Comparison of ENCODE assay signal across 27 mouse cellular contexts in the genomic region with DNA sequence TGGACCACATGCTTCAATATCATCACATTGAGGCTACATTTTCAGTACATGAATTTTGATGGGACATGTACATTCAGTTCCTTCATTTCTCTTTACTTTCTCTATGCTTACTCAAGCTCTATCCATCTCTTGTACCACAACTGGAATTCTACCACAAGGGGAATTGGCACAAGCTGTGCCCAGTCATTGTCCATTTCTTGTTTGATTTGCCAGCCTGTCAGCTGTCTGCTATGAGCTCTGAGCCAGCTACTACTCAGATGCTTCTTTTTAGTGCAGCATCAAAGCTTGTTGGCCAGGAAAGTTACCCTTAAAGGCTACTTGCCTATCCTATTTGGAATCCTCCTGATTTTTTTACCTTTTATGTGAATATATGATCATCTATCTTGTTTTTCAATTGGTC.
"Had no signal": no experiment of that assay in that cellular context is flagged by ENCODE, and none has a peak within 500 bp of the region (broad histone marks: within the 10 kb centered on the region; RNA-seq: fewer than 3 reads in every experiment).

No protein-coding gene starts in this region.

- H3K4me3 ChIP-seq: embryonic facial prominence, embryonic 10.5 days; embryonic facial prominence, embryonic 12.5 days; embryonic facial prominence, embryonic 13.5 days; embryonic facial prominence, embryonic 15.5 days; erythroblast, embryonic 14.5 days; forebrain, embryonic 12.5 days; forebrain, embryonic 13.5 days; gastrocnemius, adult 2 months; heart, adult 2 months had no signal

- ATAC-seq: forebrain, embryonic 13.5 days; forebrain, embryonic 14.5 days; forebrain, embryonic 16.5 days; forebrain, postnatal 0 days had no signal

- H3K4me1 ChIP-seq: embryonic facial prominence, embryonic 10.5 days; embryonic facial prominence, embryonic 12.5 days; embryonic facial prominence, embryonic 13.5 days; embryonic facial prominence, embryonic 15.5 days had no signal

- H3K27ac ChIP-seq: embryonic facial prominence, embryonic 10.5 days; embryonic facial prominence, embryonic 12.5 days; embryonic facial prominence, embryonic 13.5 days; embryonic facial prominence, embryonic 15.5 days; forebrain, embryonic 12.5 days; gastrocnemius, adult 2 months; heart, adult 2 months had no signal

- DNase-seq: cerebellum, adult 2 months; cerebellum, adult 8-10 months; cerebellum, adult 9-10 months; cerebellum, adult 9-11 months; cerebellum, postnatal 10 days; cerebellum, postnatal 14 days; cerebellum, postnatal 25 days; cerebellum, postnatal 36 days; embryo, embryonic 11 days; forebrain, postnatal 0 days; gastrocnemius, adult 2 months; gastrocnemius, postnatal 10 days; gastrocnemius, postnatal 14 days; gastrocnemius, postnatal 25 days; gastrocnemius, postnatal 36 days; heart, adult 11 months; heart, adult 18-20 months; heart, adult 2 months had no signal

- H3K4me2 ChIP-seq: embryonic facial prominence, embryonic 12.5 days; embryonic facial prominence, embryonic 13.5 days; embryonic facial prominence, embryonic 15.5 days; forebrain, embryonic 12.5 days; forebrain, embryonic 13.5 days had no signal

- H3K27me3 ChIP-seq: embryonic facial prominence, embryonic 12.5 days; embryonic facial prominence, embryonic 13.5 days; embryonic facial prominence, embryonic 15.5 days; forebrain, embryonic 12.5 days; forebrain, embryonic 13.5 days had no signal

- H3K9ac ChIP-seq: embryonic facial prominence, embryonic 12.5 days; embryonic facial prominence, embryonic 13.5 days; embryonic facial prominence, embryonic 15.5 days; forebrain, embryonic 12.5 days; forebrain, embryonic 13.5 days; forebrain, postnatal 0 days had no signal

- H3K36me3 ChIP-seq: embryonic facial prominence, embryonic 10.5 days; embryonic facial prominence, embryonic 12.5 days; embryonic facial prominence, embryonic 13.5 days; embryonic facial prominence, embryonic 15.5 days; forebrain, embryonic 12.5 days had no signal

- H3K9me3 ChIP-seq: embryonic facial prominence, embryonic 10.5 days; embryonic facial prominence, embryonic 12.5 days; embryonic facial prominence, embryonic 13.5 days; embryonic facial prominence, embryonic 15.5 days; forebrain, embryonic 12.5 days; forebrain, embryonic 13.5 days had no signal
